Mouse (Mus musculus): ENCODE results near the gene Mthfd1l.

- TF ChIP-seq POLR2A (IDR thresholded peaks at IDR 0.05; ENCODE audit: borderline replicate concordance, low read depth, low read length): no peak
- TF ChIP-seq CTCF (IDR thresholded peaks at IDR 0.05; ENCODE audit: low read depth, low read length): no peak
Measured at GRCm38 (mm10) chr10:3974380-3974779, 1.5 kb downstream of the Mthfd1l start.

All from bone marrow macrophage, adult 2 months (primary cell).